Mouse (Mus musculus) cerebellum, adult 9-11 months (tissue): ENCODE data around the gene Kcnip3.

Experiments used
- DNase-seq: peaks from one replicate; pipeline ENCODE4 v3.0.0; 2022

The Kcnip3 gene

DNA sequence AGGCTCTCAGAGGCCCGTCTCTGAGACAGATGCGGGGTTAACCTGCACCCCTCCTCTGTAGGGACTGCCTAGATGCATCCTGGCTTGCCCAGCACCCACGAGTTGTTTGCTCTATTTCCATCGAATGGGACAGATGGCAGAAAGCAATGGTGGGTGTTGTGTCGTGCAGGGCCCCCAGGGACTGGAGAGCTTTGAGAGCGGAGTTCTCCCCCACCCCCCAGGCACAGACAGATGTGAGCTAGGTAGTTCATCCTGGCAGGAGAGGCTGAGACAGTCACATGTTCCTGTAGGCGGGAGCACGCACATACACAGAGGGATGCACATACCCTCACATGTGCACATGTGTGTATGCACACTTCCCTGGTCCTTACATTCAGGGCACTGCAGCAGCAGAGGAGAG, 4.8 kb downstream of the Kcnip3 start:
- peak; percentile 51 for DNase-seq

DNA sequence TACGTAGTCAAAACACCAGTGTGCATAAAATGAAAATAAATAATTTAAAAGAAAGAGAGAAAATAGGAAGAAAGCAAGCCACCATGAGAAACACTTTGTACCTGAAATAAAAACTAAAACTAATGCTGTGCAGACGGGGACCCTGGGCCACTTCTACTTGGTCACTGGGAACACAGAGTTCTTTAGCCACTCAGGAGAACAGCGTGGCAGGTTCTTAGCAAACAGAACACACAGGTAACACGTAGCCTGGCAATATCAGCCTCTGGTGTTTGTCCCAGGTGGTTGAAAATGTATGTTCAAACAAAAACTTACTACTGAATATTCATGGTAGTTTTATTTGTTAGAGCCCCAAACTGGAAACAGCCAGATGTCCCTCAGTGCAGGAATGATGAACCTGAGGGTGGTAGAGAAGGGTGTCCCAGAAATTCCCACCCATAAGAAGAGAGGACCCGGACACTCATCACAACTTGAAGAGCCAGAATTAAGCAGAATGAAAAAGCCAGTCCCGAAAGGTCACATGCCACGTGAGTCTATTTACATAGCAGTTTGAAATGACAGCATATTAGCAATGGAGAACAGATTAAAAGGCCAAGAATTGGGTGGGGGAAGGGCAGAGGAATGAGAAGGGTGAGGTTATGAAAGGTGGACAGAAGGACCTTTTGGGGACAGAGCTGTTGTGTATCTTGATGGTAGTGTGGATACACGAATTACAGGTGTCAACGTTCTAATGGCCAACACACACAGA, 7.3 kb downstream of the Kcnip3 start:
- DNase-seq: peak; percentile 24

DNA sequence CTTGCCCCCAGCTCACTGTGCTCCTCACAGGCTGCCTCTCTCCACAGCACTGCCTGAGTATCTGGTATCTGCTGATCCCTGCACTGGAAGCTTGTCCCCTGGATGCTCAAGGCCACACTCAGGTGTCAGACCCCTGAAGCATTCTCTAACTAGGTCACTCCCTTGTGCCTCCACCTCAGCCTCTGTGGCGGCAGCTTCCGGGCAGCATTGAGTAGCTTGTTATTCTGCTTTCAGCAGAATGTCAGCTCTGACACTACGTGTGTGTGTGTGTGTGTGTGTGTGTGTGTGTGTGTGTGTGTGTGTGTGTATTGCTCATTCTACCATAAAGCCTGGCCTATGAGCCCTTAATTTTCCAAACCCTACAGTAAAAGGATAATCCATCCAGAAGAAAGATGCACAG, 8.7 kb downstream of the Kcnip3 start:
- peak; percentile 39 for DNase-seq

DNA sequence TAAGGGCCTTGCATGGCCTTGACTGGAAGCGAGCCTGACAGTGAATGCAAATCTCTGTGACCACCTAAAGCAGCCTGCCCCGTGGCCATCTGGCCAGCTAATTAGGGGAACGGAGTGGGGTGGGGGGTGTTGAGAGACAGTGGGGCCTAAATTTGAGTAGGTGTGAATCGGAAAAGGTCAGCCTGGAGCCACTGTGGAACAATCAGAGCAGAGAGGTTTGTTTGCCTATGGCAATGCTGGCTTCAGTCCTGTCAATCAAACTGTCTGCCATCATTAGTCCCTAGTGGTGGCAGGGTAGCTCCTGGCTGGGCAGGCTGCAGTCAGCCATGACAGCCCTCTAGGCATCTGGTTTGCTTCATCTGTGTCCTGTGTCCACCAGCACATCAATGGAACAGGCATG, 10.5 kb downstream of the Kcnip3 start:
- no peak for DNase-seq

DNA sequence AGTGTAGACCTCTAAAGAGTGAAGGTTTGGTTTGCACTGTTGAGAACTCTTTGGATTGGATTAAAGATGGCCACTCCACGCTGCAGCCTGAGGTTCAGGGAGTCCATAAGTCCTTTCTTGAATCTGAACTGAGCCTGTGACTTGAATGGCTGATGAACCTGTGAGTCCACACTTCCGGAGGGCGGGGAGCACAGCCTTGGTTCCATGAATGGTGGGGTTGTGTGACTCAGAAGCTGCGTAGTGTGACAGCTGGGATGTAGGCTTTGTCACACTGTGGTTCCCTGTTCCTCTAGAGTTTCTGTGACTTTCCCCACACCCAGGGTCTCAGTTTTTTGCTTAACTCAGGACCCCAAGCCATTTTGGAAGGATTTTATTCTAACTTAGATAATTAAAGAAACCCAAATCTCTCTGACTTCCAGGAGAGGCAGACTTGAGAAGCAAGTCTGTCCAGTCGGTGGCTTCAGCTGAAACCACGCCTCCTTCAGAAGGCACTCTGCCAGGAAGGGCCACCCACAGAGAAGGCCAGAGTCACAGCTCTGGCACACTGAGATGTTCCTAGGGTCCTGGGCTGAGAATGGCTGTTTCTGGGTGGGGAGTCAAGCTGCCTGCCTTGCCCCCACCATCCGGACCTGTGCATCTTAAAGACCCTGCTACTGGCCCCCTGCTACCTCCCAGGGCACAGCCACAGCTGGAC, 13.8 kb downstream of the Kcnip3 start:
- DNase-seq: no peak

DNA sequence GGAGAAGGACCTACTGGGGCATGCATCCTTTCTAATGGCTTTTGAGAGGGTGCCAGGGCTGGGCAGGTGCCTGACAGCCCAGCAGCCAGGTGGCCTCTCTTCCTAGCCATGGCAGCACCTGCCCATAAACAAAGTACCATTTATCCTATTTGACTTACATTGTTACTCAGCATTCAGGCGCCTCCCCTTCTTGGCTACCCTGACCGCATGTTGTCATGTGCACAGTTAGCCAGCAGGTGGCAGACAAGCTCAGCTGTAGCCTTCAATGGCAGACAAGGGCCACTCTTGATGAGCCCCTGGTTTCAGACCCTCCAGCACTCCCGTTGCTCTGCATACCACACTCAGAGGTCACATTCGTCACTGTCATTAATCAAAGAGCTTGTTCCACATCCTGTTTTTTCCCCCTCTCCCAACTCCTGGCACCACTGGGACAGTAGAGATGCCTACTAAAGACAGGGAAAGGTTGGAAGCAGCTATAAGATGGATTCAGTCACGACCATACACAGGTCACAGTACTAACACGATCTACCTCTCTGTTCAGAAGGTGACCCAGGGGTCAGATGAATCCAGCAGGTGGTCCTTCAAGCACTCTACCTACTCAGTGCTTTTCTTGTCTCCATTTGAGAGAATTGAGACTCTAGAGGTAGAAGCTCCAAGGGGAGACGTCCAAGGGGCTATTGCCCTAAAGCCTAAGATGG, 14.7 kb downstream of the Kcnip3 start:
- peak; percentile 85 for DNase-seq

DNA sequence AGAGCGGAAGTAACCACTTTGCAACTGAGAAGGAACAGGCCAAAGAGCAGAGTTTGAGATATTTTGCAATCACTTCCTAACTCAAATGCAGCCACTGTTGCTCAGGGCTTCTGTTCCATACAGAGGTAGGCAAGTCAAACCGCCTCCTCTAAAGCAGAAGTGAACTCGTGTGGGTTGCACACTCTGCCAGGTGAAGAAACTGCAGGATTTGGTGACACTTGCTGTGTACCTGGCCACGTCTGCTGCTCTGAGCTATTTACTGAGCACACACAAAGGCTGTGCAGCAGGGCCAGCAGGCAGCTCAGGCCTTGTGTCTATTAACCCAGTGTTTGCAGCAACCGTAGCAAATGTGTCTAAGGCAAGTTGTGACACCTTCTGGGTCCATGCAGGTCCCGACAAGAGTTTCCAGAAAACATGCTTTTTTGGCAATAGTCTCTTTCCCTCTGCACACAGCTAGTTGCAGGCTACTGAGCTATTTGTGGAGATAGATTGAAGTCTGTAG, 15.7 kb downstream of the Kcnip3 start:
- no peak for DNase-seq

DNA sequence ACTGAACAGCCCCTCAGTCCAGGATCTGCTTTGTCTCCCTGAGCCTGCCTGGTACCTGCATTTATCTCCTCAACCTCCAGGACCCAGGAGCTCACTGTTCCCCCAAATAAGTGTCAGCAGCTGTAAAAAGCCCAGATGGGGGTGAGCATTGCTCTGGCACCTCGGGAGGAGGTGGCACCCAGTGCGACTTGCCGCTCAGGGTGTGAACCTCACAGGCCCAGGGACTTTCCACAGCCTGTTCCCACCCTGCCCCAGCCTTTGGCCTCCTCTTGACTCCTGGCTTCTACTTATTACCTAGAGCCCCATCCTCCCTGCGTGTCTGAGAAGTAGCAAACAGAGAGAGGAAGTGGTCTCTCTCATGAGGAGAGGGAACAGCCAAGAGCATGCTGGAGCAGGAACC, 16.7 kb downstream of the Kcnip3 start:
- DNase-seq: no peak

DNA sequence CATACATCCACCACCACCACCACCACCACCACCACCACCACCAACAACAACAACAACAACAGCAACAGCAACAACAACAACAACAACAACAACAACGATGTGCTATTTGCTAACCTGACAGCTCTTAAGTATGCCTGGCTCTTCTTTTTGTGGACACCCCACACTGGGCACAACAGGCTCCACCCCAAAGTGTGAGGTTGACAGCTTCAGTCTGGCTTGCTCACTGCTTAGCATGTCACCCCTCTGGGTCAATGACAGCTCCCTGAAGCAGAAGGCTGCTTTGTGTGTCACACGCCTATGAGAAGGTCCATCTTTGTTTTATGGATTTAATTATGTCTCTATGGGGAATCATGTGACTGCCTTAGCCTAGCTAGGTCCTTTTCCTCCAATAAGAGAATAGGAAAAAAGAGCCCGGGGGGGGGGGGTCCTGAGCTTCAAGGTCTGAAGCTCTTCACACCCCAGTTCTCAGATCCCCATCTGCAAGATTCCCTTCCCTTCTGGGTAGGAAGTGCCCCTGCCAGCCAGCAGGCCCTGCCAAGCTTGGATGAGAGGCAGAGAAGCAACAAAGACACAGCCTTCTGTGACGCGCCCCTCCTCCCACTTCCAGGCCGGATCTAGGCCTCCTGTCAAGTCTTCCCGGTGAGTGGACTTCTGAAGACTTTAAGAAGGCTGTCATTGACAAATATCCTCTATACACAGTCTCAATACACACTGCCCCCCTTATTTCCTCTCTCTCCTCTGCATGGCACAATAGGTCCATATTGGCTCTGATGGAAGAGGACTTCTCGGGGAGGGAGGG, 17.9 kb downstream of the Kcnip3 start:
- peak; percentile 73 for DNase-seq

DNA sequence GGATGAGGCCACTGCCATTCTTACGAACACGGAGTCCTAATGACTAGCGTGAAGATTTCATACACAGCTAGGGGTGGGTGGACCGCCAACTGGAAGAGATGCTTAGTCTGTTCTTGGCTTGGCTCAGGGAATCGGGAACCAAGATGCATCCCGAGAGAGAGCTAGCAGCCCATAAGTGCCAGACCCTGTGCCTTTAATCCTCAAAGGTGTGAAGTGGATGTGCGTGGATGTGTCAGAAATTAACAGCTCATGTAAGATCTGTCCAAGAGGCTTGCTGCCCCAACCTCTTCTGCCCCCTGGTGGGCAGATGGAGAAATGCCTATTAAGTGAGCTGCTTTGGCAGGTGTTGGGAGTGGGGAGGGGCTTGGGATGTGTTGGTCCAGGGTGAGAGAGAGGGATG, 20.8 kb downstream of the Kcnip3 start:
- peak; percentile 61 for DNase-seq

DNA sequence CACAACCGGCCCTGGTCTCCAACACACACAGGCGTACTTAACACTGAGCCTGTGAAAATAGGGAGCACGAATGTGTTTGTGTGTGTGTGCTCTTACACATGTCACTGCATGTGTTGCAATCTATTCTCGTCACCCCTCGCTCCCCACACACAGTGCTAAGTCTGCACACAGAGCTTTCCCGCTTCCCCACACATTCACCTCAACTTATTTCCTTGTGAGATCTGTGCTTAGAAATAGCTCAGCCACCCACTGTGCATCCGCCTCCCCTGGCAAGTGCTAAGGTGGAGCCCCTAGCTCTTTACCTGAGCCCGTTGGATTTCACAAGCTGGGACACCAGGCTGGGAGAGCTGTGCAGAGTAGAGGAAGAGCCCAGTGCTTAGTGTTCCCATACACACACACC, 23.1 kb downstream of the Kcnip3 start:
- no peak for DNase-seq

DNA sequence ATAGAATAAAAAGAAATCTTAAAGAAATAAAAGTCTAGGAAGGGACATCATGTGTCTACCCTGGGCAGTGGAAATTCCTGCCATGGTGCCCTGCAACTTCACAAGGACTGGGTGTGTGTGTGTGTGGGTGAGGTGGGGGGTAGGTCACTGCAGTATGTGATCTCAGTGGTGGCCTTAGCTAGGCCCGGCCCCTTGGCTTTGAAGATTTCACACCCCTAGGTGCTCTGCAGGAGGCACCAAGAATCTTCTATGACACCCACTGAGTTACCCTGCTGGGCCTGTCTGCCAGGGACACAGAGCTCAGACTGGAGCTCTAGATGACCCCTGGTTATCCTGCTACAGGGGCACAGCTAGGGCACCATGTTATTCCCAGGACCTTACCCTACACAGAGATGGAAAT, 25.6 kb downstream of the Kcnip3 start:
- no peak for DNase-seq

DNA sequence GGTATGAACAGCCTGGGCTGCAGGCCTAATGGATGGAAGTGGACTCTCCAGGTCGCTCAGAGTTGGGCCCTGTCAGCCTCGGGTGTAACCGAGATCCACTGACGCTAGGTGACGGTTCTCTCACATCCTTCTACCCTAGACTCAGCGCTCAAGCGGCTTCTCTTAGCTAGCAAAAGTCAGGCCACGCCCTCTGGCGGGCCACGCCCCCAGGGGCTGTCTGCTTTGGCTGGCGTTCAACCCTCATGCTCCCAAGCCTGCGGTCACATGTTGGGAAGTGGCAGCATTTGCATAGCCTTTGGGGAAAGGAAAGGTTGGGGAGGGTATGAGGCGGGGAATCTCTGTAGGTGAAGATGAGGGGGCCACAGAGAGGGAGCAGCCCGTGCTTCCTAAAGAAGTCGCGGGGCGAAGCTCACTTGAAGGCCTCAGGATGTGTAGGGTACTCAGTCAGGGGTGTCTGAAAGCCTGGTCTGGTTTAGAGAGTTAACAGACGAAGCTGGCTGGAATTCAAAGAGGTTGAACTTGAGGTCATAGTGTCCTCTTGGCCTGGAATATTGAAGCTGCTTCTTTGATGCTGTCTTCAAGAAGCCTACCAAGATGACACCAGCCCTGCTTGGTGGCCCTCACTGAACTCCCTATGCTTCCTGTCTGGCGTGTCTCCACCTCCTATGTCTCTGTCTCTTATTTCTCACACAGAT, 37.3 kb downstream of the Kcnip3 start:
- DNase-seq: no peak

DNA sequence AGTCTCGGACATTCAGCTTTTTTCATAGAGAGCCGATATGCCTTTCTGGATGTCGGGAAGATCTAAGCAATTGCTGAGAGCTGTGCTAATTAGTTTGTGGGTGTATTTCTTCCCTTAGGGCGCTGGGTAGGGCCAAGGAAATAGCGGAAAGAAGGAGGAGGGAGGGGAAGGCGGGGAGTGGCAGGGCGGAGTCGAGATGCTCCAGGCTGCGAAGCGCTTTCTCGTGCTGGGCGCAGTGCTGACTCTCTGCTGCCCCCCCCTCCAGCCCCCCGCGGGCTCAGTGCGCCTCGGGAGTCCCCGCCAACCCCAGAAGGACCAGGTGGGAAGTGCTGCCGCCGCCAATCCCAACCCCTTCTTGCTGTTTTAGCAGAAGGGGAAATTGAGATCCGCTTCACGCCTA, 38.9 kb downstream of the Kcnip3 start:
- DNase-seq: no peak

DNA sequence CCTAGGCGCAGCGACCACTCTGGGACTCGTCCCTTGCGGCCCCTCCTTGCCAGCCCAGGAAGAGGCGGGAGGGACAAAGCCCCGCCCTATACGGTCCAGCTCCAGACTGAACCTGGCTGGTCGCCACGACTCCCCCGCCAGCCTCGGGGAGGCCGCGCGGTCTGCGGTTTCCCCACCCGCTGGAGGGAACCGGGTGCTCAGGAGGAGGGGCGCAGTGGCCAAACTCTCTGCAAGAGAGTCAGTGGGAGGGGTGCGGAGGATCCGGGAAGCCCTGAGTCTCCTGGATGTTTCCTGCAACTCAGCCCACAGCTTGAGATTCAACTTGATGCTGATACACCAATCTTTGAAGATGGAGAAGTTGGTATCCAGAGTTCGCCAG, 39.4 kb downstream of the Kcnip3 start:
- DNase-seq: no peak

DNA sequence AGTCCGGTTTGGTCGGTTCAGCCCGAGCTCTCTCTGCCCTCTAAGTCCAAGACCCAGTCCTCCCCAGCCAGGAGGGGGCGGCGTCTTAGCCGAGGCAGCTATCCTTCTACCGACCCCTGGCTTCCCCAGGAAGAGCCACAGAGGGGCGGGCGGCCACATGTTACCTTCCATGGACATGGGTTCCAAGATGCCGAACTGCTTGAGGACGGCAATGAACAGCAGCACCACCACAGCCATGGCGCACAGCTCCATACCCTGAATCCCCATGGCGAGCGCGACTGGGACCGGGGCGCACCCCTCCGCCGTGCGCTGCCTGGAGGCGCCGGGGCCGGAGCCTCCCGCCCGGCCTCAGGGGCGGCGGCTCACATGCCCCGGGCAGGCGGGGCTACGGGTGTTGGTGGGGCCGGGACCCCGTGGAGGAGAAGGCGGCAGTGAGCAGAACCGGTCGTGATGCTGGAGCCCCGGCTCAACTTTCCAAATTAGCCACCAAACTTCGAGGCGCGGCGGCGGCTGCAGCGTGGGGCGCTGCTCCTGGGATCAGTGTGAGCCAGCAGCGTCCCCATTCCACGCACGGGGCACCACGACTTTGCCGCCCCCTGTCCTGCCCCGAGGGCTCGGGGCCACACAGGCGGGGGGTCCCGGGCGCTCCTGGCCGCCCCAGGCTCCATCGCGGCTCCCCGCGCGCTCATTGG, 39.9 kb downstream of the Kcnip3 start:
- no peak for DNase-seq

DNA sequence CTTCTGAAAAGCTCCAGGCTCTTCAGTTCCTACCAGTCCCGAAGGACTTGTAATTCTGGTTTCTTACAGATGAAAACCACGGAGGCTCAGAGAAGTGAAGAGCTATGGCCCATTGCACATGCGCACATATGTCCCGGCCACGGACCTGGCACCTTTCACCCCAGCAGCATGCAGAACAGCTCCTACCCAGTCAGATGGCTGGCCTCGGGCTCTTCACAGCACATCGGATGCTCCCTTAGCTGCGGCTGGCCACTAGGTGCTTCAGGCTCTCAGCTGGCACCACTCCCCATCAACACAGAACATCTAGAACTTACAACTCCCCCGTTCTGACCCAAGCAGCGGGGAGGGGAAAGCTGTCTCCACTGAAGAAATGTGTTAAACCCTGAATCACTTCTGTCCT, 42.1 kb downstream of the Kcnip3 start:
- DNase-seq: no peak

DNA sequence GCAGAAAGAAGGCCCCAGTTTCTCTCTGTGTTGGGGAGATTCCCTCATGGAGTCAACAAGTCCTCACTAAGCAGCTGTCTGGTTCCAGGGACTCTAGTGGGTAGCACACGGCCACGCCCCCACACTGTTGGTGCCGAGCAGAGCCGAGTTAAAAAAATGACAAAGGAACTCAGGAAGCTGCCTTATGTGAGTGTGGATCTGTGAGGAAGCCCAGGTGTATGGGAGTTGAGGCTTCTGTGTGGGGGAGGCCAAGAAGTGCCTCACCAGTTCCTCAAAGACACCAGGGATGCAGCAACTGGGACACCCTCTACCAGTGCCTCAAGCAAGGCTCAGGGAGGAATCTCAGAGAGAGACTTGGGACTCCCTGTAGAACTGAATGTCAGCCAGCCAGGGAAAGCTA, 42.7 kb downstream of the Kcnip3 start:
- DNase-seq: no peak

DNA sequence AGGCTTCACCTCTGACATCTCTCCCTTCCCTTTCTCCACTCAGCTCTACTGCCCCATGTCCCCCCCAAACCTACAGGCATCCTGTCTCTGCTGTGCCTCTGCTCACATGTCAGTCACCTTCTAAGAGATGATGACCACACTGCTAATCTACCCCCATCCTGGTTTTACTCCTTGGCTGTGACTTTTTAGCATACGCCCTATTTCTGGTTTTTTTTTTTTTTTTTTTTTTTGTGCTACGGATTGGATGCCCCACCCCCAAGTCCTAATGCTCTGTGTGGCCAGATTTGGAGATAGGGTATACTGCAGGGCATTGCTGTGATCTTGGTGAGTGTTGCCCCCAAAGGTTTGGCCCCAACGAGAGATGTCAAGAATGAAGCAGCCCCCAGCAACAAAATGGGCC, 49.6 kb downstream of the Kcnip3 start:
- no peak for DNase-seq

DNA sequence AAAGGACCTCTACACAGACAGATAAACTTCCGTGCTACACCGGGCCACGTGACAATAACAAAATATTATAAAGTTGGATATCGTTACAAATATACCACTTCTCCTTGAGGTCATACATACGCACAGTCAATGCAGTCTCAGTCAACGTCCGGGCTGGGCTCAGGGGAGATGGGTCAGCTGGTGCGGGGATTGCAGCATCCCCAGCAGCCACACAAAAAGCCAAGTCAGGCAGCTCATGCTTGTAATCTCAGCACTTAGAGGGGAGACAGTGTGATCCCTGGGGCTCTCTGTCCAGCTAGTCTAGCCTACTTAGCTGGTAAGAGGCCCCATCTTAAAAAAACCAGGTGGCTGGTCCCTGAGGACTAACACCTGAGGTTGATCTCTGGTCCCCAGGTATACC, 50.6 kb downstream of the Kcnip3 start:
- no peak for DNase-seq

DNA sequence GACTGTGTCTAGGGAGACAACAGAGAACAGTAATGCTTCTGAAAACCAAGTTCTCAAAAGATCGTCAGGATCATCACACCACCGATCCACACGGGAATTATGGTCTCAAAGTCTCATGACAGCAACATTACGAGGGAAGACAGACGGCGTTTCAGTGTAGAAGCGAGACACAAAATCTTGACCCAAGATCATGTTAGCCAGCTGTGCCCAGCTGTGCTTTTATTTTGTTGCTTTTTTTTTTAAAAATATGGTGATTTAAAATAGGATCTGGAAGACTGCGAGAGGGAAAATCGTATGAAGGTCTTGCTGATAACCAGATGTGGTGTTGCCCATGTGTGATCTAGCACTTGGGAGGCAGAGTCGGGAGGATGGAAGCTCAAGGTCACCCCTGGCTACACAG, 51.2 kb downstream of the Kcnip3 start:
- DNase-seq: no peak

DNA sequence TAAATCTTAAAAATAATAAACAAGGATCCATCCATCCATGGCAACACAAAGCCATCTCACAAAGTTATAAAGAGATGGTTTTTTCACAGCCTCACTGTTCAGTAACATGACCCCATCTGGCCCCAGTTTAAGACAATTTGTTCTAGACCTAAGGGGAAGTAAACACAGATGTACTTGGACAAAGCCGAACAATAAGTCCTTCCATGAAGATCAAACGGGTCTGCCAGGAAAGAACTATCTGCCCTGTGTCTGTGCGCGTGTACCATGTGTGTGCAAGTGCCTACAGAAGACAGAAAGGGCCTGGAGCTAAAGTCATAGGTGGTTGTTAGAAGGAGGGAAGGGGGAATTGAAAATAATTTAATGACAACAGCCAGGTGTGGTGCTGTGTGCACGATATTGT, 51.7 kb downstream of the Kcnip3 start:
- DNase-seq: no peak
